Mouse (Mus musculus): Measurements from ENCODE around the gene Gon7. TPM values are rescaled to one million over a fixed set of nuclear protein-coding genes. Genes with fewer than 3 reads are reported as not detected.

Gene Gon7
- total RNA-seq (2017), result 16.2 and 26.6 TPM in 2 replicates

DNA sequence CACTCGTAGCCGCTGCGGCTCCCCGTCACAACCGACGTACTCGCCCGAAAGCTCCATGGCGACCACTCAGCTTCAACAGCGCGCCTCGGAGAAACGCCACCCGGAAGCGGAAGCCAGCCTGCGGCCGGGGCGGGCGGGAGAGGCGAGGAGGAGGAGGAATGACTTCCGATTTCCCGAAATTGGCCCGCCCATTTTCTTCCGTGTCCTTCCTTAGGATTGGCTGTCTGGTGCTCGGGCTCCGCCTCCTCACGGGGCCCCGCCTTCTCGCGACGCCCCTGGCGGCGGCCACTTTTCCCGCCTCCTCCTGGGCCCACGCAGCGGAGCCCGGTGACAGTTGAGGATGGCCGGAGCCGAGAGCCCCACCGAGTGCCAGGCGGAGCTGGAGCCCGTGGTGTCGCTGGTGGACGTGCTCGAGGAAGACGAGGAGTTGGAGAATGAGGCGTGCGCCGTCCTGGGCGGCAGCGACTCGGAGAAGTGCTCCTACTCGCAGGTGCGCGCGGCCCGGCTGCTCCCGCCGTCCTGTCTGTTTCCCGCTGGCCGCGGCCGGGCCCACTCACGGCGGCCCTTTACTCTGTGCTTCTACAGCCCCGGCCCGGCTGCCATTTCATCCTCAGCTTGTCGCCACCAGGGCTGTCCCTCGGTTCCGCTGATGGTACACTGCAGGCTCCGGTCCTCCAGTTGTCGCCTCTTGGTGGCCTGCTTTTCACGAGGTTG is at the start of gene Gon7, which contains the start of the genes Gm28051 and Ubr7:
Gon7 (minus strand) TSS at position 115 of the 714 bp plus-strand sequence.
Gm28051 (minus strand) TSS at position 77 of the 714 bp plus-strand sequence.
Ubr7 (plus strand) TSS at position 279 of the 714 bp plus-strand sequence.
- peak; percentile 94 for ATAC-seq (replicated peaks; ENCODE audit: low read depth, poor library complexity, severe bottlenecking)

DNA sequence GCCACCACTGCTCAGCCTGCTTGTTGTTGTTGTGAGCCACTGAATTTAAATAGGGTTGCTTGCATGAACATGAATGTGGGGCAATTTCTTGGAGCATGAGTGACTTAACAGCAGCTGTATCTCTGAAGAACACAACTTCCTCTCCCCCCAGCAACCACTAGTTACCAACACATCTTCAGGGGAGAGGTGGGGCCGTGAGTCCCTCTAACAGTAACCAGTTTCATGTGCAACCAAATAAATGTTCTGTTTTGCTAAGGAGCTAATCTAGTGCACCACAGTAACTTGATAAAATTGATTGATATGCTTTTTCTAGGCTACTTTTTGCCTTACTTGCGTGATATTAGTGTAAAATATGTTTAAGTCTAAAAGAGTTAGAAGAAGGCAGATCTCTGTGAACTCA is 41.9 kb upstream of the Gon7 start:
- peak; percentile 99 for ATAC-seq (replicated peaks; ENCODE audit: low read depth, poor library complexity, severe bottlenecking)

DNA sequence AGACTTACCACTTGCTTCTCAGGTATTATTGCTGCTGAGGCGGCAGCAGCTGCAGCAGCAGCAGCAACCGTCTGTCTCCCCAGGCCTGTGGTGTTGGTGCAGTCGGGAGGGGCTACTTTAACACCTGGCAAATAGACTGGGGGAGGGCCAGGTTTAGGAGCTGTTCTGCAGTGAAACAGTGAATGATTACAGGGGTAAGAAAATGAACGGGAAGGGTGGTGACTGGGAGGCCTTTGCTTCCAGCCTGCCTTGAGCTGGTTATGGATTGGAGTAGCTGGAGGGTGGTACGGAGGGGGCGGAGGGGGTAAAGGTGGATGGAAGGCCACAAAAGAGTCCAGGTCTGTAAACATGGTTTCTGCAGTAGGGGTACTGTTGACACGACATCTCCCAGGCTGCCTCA is 30.3 kb upstream of the Gon7 start:
- ATAC-seq (replicated peaks; ENCODE audit: low read depth, poor library complexity, severe bottlenecking), result no peak

DNA sequence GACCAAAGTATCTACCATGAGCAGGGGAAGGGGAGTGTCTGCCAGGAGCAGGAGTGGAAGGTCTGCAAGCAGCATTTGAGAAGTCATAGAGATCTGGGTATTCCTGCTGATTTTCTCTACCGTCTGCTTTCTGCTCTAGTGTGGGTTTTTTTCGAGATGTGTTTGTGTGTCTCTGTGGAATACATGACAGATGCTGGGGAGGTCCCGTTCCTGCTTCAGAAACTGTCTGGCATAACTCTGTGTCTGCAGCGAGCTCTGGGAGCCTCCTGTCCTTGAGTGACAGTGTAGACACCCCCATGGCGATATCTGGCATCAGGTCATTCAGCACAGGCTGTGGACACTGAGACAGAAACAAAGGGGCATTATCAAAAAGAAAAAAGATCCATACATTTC is 28.0 kb upstream of the Gon7 start:
- no peak for ATAC-seq (replicated peaks; ENCODE audit: low read depth, poor library complexity, severe bottlenecking)

DNA sequence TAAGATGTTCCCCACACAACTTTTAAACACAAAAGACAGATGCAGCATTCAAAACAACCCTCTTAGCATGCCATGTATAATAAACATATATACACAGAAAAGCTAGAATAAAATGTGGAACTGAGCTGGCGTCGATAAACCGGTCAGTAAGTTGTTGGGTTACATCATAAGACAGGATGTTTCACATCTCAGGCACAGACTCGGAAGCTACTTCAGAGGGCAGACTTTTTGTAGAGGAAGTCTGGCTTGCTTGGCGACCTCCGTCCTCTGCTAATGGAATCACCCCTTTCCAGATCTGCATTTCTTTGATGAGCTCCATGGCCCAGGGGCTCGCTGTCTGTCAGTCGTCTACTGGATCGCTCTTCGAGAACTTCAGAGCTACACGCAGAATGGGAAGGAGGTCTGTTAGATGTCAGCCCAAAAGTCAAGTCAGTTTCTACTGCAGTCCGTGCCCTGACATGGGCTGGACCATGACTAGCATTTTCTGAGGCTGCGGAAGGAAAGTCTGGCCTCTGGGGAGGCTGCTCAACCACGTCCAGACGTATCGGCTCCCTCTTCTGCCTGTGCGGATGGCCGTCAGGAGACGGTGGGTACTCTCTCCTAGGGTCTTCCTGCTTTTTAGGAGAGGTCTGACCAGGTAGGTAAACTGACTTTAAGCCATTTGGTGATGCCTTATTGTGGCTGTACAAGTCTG is 27.4 kb upstream of the Gon7 start:
- ATAC-seq (replicated peaks; ENCODE audit: low read depth, poor library complexity, severe bottlenecking), result no peak

DNA sequence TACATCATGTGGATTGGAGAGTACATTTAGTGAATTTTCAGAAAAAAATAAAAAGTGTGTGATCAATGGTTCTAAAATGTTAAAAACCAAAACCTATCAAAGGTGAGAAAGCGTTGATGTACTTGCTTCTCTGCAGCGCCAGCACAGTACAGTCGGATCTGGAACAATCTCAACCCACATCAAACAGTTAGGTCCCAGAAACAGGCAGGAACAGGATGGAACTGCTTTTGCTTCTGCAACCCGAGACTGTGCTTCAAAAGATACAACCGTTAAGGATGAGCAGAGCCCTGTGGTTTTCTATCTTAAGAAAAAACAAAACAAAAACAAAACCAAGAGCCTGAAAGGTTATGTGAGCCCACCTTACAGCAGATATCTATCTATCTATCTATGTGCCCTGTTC is 25.2 kb upstream of the Gon7 start:
- ATAC-seq (replicated peaks; ENCODE audit: low read depth, poor library complexity, severe bottlenecking), result no peak

DNA sequence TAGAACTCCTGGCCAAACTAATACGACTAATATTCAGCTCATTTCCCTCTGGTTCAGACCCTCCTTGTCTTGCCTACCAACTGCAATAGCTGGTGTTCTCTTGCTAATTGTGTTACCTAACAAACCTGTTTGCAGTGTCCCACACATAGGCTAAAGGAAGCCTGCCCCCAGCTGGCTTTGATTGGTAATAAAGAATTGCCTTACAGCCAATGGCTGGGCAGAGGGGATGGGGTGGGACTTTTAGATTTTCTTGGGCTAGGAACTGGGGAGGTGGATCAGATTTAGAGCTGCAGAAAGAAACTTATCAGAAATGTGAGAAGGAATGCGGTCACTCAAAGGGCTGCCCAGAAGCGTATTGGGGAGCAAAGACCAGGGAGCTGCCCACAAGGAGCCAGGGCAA is 21.8 kb upstream of the Gon7 start:
- peak; percentile 48; the same call in 1 of the 2 replicates for ATAC-seq (replicated peaks; ENCODE audit: low read depth, poor library complexity, severe bottlenecking)

DNA sequence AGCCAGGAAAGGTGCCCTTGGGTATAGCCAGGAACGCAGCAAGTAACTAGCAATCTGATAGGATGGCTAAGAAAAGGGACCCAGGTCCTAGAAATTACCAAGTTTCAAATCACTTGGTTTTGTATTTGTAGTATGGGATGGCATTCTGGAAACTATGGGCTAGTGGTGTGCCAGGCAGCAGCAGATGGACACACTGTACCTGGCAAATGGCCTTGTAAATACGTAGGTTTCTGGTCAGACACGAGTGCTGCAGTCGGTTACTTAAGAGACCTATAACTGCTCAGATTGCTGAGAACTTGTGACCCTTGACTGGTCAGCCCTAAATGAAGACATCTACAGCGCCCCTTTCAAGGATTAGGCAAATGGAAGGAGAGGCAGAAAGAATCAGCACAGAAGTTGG is 20.5 kb upstream of the Gon7 start:
- no peak for ATAC-seq (replicated peaks; ENCODE audit: low read depth, poor library complexity, severe bottlenecking)

DNA sequence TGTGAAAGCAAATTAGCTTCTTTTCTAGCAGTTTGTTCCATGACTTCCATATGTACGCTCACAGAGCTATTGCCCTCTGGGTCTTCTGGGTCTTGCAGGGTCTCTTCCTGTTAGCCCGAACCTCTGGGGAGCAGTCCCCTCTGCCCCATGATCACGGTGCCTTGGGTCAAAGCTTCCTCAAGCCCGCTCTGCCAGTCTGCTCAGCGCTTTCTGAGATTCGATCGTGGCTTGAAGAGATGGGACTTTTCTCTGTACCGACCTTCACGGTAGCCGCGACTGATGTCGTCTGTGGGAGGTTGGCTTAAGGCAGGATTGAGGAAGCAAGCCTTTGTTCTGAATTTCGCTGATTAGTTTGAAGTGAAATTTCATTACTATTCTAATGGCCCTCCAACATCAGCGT is 18.4 kb upstream of the Gon7 start:
- ATAC-seq (replicated peaks; ENCODE audit: low read depth, poor library complexity, severe bottlenecking), result no peak

DNA sequence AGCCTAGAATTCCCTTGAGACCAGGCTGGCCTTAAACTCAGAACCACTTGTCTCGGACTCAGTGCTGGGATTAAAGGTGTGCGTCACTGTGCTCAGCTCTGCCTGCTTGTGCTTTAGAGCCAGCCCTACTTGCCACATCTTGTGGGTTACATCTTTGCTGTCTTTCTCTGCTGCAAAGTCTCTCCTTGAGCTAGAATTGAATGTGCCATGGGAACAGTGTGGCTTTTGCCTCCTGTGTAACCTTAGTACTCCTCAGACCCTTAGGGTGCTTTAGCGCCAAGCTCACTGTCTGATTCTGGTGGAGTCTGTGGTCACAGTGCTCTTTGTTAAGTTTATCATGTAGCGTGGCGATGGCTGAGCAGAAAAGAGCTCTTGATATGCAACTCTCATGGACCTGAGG is 15.1 kb upstream of the Gon7 start:
- no peak for ATAC-seq (replicated peaks; ENCODE audit: low read depth, poor library complexity, severe bottlenecking)

DNA sequence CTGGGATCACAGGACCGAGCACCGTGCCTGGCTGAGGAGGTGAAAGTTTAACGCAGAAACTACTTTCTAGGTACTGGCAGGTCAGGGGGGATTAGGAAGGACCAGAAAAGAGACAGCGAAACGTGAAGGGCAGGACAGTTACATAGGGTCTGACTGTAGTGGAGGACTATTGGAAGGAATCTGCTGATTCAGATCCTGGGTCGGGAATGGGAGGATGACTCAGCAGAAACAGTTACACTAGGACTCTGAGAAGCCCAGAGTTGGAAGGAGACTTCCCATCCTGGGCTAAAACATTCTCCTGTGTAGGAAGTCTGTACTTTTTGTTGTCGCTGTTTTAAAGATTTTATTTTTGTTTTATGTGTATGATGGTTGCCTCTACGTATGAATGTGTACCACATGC is 14.0 kb upstream of the Gon7 start:
- no peak for ATAC-seq (replicated peaks; ENCODE audit: low read depth, poor library complexity, severe bottlenecking)

DNA sequence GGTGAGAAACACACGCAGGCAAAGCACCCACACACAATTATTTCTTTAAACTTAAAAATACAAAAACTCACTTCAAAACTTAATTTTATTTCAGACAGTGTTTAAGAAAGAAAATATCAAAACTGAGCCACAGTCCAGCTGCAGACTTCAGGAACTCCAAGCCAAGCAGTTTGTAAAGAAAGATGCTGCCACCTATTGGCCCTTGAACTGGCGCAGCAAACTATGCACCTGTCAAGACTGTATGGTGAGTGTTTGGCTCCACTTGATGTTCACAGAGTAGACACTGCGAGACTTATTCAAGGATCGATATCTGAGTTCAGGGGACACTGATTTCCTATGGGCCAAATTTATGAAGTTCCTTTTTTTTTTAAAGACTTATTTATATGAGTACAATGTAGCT is 11.4 kb upstream of the Gon7 start:
- ATAC-seq (replicated peaks; ENCODE audit: low read depth, poor library complexity, severe bottlenecking), result no peak

DNA sequence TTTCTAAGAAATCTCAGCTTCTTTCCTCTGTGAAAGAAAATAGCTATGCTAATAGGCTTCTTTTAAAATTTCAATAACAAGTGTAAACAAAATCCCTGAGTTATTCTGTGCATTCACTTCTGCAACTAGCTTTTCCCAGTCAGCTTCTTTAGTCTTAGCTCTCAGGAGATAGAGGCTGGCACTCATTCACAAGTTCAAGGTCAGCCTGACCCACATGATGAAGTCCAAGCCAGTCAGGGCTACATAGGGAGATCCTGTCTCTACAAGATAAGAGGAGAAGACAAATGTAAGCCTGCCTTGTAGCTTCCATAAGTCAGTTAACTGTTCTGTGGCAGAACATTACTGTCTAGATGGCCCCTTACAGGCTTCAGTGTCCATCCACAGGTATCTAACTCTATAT is 6.1 kb upstream of the Gon7 start:
- no peak for ATAC-seq (replicated peaks; ENCODE audit: low read depth, poor library complexity, severe bottlenecking)

DNA sequence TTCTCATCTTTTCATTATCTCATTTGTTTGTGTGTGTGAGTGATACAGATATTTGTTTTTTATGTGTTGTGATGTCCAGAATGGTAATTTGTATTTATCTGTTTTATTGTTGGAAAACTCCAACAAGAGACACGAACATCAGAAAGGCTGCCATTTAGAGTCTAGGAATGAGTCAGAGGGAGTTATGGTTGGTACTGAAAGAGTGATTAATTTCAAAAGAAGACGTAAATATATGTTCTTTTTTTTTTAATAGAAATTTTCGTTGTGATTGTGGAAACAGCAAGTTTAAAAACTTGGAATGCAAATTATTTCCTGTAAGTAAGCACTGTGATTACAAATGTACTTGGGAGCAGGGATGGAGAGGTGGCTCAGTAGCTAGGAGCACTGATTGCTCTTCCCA is 4.1 kb upstream of the Gon7 start:
- no peak for ATAC-seq (replicated peaks; ENCODE audit: low read depth, poor library complexity, severe bottlenecking)

DNA sequence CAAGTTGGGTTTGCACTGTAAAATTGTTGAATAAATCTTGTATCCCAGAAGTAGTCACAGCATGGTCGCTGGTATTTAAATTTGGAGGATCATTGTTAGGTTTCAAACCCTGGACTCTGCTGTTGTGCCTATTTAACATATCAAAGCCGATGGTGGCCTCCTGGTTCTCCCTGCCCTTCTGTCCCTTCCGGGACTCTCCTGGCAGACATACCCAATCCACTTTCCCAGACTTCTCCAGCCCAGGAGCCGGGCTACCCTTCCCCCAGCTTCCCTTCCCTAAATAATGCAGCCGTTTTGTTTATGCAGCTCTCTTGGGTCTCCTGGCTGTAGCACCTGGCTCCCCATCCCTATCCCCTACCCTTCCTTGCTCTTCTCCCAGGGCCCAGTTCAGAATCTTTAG is 1.3 kb upstream of the Gon7 start:
- no peak for ATAC-seq (replicated peaks; ENCODE audit: low read depth, poor library complexity, severe bottlenecking)

DNA sequence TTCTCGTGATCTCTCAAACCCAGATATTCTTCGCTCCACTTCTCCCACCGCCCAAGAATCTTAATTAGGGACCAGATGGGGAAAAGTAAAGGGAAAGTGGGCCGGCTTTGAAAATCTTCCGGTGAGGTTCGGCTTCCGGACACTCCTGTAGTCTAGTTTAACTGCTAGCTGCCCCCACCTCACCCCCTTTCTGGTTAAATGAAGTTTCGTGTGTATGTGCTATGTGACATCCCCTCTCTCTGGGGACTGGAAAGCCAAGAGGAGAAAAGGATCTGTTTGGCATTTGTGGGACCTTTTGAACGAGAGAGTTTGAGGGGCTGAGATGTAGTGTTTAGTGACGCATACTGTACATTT is 777 bp upstream of the Gon7 start, which contains the start of gene Gm20604:
Gm20604 (minus strand) TSS at position 270 of the 354 bp plus-strand sequence.
- no peak for ATAC-seq (replicated peaks; ENCODE audit: low read depth, poor library complexity, severe bottlenecking)

DNA sequence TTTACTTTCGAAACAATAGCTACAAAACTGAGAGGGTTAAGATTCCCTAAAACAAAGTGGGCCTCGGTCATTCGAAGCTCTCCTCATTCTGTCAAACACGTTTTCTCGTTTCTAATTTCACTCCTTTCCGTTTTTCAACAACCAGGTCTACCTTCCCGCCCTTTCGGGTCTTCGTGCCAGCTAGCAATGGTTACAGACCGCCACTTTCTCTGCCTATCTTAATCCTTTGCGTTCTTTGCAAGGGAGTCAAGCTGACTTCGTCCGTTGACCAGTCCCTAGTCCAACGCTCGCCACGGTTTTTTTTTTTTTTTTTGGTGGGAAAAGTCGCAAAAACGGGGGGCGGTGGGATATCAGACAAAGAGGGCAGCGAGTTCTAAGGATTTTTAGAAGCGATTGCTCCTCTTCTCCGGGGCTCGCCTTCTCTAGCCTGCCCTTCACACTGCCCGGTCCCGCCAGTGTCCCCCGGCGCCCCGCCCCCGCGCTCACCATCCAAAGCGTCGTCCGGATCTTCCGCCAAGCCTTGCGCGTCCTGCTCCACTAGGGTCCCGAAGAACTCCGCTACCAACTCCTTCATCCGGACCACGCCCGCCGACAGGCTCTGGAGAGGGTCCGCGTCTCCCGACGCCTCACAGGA is 431 bp downstream of the Gon7 start:
- no peak for ATAC-seq (replicated peaks; ENCODE audit: low read depth, poor library complexity, severe bottlenecking)

DNA sequence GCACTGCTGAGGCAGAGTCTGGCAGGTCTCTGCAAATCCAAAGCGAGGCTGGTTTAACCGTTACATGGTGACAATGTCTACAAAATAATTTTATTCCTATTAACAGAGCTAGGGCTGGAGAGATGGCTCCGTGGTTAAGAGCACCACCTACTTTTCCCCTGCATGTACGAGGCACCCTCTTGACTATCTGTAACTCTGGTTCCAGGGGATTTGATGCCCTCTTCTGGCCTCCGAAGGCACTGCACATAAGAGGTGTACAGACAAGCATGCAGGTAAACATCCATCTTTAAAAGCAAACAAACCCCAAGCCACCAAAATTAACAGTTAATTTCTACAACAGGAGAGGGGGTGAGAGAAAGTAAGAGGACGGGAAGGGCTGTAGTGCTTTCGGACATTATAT is 1.3 kb downstream of the Gon7 start:
- ATAC-seq (replicated peaks; ENCODE audit: low read depth, poor library complexity, severe bottlenecking), result no peak

DNA sequence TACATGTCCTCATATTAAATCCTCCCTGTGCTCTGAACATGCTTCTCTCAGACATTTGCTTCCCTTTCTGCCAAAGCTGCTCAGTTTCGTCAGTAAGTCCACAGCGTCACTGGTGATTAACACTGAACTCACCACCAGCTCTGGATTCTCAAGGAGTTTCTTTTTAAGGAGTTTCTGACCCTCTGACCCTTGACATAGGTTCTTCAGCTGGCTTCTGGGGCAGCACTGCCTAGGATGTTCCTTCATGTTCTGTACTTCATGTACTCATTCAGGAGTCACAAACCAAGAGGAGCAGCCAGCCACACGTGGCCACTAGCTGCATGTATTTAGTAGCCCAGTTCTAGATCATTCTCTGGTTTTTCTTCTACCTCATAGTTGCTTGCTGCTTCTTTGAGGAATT is 9.3 kb downstream of the Gon7 start:
- no peak for ATAC-seq (replicated peaks; ENCODE audit: low read depth, poor library complexity, severe bottlenecking)

DNA sequence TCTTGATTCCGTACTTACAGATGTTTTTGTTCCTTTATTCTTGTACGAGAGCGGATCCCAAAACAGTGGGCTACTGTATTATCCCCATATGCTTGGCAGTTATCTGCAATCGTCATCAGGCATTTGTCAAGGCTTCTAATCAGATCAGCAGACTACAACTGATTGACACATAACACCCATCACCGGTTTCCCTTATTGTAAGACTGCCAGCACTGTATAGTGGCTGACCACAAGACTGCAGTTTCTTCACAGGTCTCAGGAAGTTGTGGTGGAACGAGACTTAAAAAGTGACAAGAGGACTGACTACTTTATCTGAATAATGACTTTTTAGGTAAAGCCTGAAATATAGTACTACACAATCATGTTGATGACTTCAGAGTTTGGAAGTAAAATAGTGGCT is 12.8 kb downstream of the Gon7 start:
- ATAC-seq (replicated peaks; ENCODE audit: low read depth, poor library complexity, severe bottlenecking), result peak; percentile 70
